8 mouse cellular contexts compared by ENCODE assay signal in genomic region chr13:95324626-95325079, GRCm38 (mm10). TPM values are rescaled to one million over a fixed set of nuclear protein-coding genes. Genes with fewer than 3 reads are reported as not detected.
A peak's percentile ranks its signal among the peaks of the same experiment; 100 is the strongest.
DNase-seq lines count a peak whose midpoint lies in the region; ATAC-seq and TF ChIP-seq lines count a peak whose summit lies in the region.

No protein-coding gene starts in this region.

- H3K27ac ChIP-seq in lung, embryonic 15.5 days = peak overlapping the region; percentile 99
- H3K27ac ChIP-seq in forebrain, embryonic 11.5 days (ENCODE audit: low read depth, low read length) = peak overlapping the region; percentile 91
- H3K27ac ChIP-seq in intestine, embryonic 16.5 days (ENCODE audit: low read length) = peak overlapping the region; percentile 100

- no peaks in the 10 kb centered on the region for H3K27me3 ChIP-seq in lung, embryonic 15.5 days
- no peaks in the 10 kb centered on the region for H3K27me3 ChIP-seq in forebrain, embryonic 11.5 days (ENCODE audit: control insufficient read depth, insufficient read depth, low read length)
- H3K27me3 ChIP-seq in intestine, embryonic 16.5 days (replicated peaks; ENCODE audit: control insufficient read depth, insufficient read depth, low read length) = no peaks in the 10 kb centered on the region
- H3K27me3 ChIP-seq in myocyte (ENCODE audit: control insufficient read depth, insufficient read depth, insufficient read length) = no peaks in the 10 kb centered on the region

- H3ac ChIP-seq in myocyte (ENCODE audit: control insufficient read depth, insufficient read length) = peak overlapping the region; percentile 96

- no peak for TF ChIP-seq POLR2A in myocyte (IDR thresholded peaks at IDR 0.05; ENCODE audit: insufficient read length, low read depth)

- under 1% methylated on average over 22 of the region's 22 CpGs for WGBS in lung, embryonic 15.5 days
- WGBS in forebrain, embryonic 11.5 days = under 1% methylated on average over 22 of the region's 22 CpGs
- WGBS in intestine, embryonic 16.5 days = under 1% methylated on average over 22 of the region's 22 CpGs

- peak; percentile 23; the same call in 1 of the 2 replicates for ATAC-seq in lung, embryonic 15.5 days (ENCODE audit: borderline replicate concordance, extremely low read depth, low FRiP score, low TSS enrichment)
- peak; percentile 17; the same call in 1 of the 2 replicates for ATAC-seq in forebrain, embryonic 11.5 days (replicated peaks; ENCODE audit: low FRiP score)
- ATAC-seq in intestine, embryonic 16.5 days = peak; percentile 11

- peak; percentile 30 for DNase-seq in adrenal gland, adult 8-10 months
- DNase-seq in adrenal gland, postnatal 4 days (ENCODE audit: low spot score in 2 of 2) = no peak
- no peak for DNase-seq in lung, postnatal 4 days
- no peak for DNase-seq in forebrain, embryonic 11.5 days (ENCODE audit: low spot score)
- DNase-seq in adrenal gland, adult (ENCODE audit: inconsistent age in 2 of 2, low spot score in 1 of 2) = no peak

- peak overlapping the region; percentile 79 for H3K4me2 ChIP-seq in lung, embryonic 15.5 days
- peak overlapping the region; percentile 87 for H3K4me2 ChIP-seq in forebrain, embryonic 11.5 days (ENCODE audit: low read depth, low read length, severe bottlenecking)
- H3K4me2 ChIP-seq in intestine, embryonic 16.5 days (ENCODE audit: low read depth, low read length) = peak overlapping the region; percentile 80
- peak overlapping the region; percentile 97 for H3K4me2 ChIP-seq in myocyte (ENCODE audit: low read depth)

- peak overlapping the region; percentile 98 for H3K9ac ChIP-seq in lung, embryonic 15.5 days
- peak overlapping the region; percentile 98 for H3K9ac ChIP-seq in forebrain, embryonic 11.5 days (ENCODE audit: low read length)
- H3K9ac ChIP-seq in intestine, embryonic 16.5 days (ENCODE audit: low read depth, low read length) = peak overlapping the region; percentile 98

- no peaks in the 10 kb centered on the region for H3K9me3 ChIP-seq in lung, embryonic 15.5 days
- no peaks in the 10 kb centered on the region for H3K9me3 ChIP-seq in forebrain, embryonic 11.5 days (ENCODE audit: control insufficient read depth, low read length)
- no peaks in the 10 kb centered on the region for H3K9me3 ChIP-seq in intestine, embryonic 16.5 days (ENCODE audit: control insufficient read depth, low read length)

- H3K36me3 ChIP-seq in lung, embryonic 15.5 days = no peaks in the 10 kb centered on the region
- no peaks in the 10 kb centered on the region for H3K36me3 ChIP-seq in forebrain, embryonic 11.5 days (ENCODE audit: control insufficient read depth, insufficient read depth, low read length)
- H3K36me3 ChIP-seq in intestine, embryonic 16.5 days (ENCODE audit: control insufficient read depth, insufficient read depth, low read length) = no peaks in the 10 kb centered on the region
- no peaks in the 10 kb centered on the region for H3K36me3 ChIP-seq in myocyte (ENCODE audit: control insufficient read depth, insufficient read depth)

- peaks cover 44% of the 10 kb centered on the region for H3K79me2 ChIP-seq in myocyte (ENCODE audit: control insufficient read depth, insufficient read depth)

- H3K4me1 ChIP-seq in lung, embryonic 15.5 days = peaks cover 31% of the 10 kb centered on the region
- peaks cover 13% of the 10 kb centered on the region for H3K4me1 ChIP-seq in forebrain, embryonic 11.5 days (replicated peaks; ENCODE audit: control insufficient read depth, insufficient read depth, low read length)
- peaks cover 14% of the 10 kb centered on the region for H3K4me1 ChIP-seq in intestine, embryonic 16.5 days (ENCODE audit: control insufficient read depth, insufficient read depth, low read length)

- peak overlapping the region; percentile 86 for H3K4me3 ChIP-seq in lung, embryonic 15.5 days
- peak overlapping the region; percentile 74 for H3K4me3 ChIP-seq in forebrain, embryonic 11.5 days (ENCODE audit: low read depth, low read length)
- H3K4me3 ChIP-seq in intestine, embryonic 16.5 days (ENCODE audit: low read length) = peak overlapping the region; percentile 89
- H3K4me3 ChIP-seq in myocyte = peak overlapping the region; percentile 89

TF ChIP-seq in myocyte, 11 proteins besides CTCF, POLR2A, EP300 and RAD21:
- no peak for TF ChIP-seq POLR2AphosphoS2 (IDR thresholded peaks at IDR 0.05; ENCODE audit: insufficient read length, low read depth)
- TF ChIP-seq CEBPB (IDR thresholded peaks at IDR 0.05; ENCODE audit: insufficient read depth, poor library complexity, severe bottlenecking) = no peak
- TF ChIP-seq TCF12 (IDR thresholded peaks at IDR 0.05; ENCODE audit: insufficient read depth, poor library complexity, severe bottlenecking) = no peak
- TF ChIP-seq SRF (IDR thresholded peaks at IDR 0.05; ENCODE audit: control insufficient read depth, insufficient read length, low read depth) = no peak
- TF ChIP-seq USF1 (IDR thresholded peaks at IDR 0.05; ENCODE audit: low read depth) = no peak
- TF ChIP-seq TCF3 (IDR thresholded peaks at IDR 0.05; ENCODE audit: insufficient read length, low read depth) = no peak
- TF ChIP-seq MAX (IDR thresholded peaks at IDR 0.05; ENCODE audit: low read depth) = no peak
- TF ChIP-seq E2F4 (IDR thresholded peaks at IDR 0.05; ENCODE audit: insufficient read depth) = no peak
- no peak for TF ChIP-seq MYOG (IDR thresholded peaks at IDR 0.05; ENCODE audit: control insufficient read depth in 1 of 3, insufficient read depth in 1 of 3, insufficient read length in 2 of 3, low read depth in 2 of 3)
- TF ChIP-seq MYOD1 (IDR thresholded peaks at IDR 0.05; ENCODE audit: control insufficient read depth in 1 of 3, insufficient read length in 2 of 3, low read depth in 2 of 3) = no peak
TF ChIP-seq in myocyte: peak in this region for 0.

RNA-seq across cellular contexts. Expression of gene Zbed3, which starts 1.2 kb away (rescaled TPM):
- total RNA-seq in adrenal gland, adult 8-10 months (2022) = 10 to 100 TPM; 19.6 to 30.0 (median 26.0) TPM
- 10 to 100 TPM; 54.9 to 59.5 TPM for total RNA-seq in adrenal gland, postnatal 4 days (2021)
- polyA plus RNA-seq in lung, embryonic 15.5 days (2015; fragmentation: Nextera tagmentation; extraction: Ambion mirVana) = 65.0 and 65.6 TPM in 2 replicates
- 63.9 and 64.5 TPM in 2 replicates for polyA plus RNA-seq in forebrain, embryonic 11.5 days (2014; fragmentation: Nextera tagmentation; extraction: Ambion mirVana)
- 38.5 and 43.4 TPM in 2 replicates for polyA plus RNA-seq in intestine, embryonic 16.5 days (2015; fragmentation: Nextera tagmentation; extraction: Ambion mirVana)
- 24.6 TPM for polyA plus RNA-seq in myocyte (2012; fragmentation: generic; extraction: Trizol)

RNA-seq across cellular contexts. Expression of gene Aggf1, which starts 50.5 kb away (rescaled TPM):
- 10 to 100 TPM; 37.8 to 43.1 (median 40.3) TPM for total RNA-seq in adrenal gland, adult 8-10 months (2022)
- total RNA-seq in adrenal gland, postnatal 4 days (2021) = 10 to 100 TPM; 36.2 to 38.4 TPM
- polyA plus RNA-seq in lung, embryonic 15.5 days (2015; fragmentation: Nextera tagmentation; extraction: Ambion mirVana) = 31.5 and 34.8 TPM in 2 replicates
- polyA plus RNA-seq in forebrain, embryonic 11.5 days (2014; fragmentation: Nextera tagmentation; extraction: Ambion mirVana) = 51.6 and 54.4 TPM in 2 replicates
- polyA plus RNA-seq in intestine, embryonic 16.5 days (2015; fragmentation: Nextera tagmentation; extraction: Ambion mirVana) = 22.8 and 25.0 TPM in 2 replicates
- polyA plus RNA-seq in myocyte (2012; fragmentation: generic; extraction: Trizol) = 12.3 TPM
